Mouse (Mus musculus) liver, embryonic 16.5 days (tissue): ENCODE results near the gene Adgrl1. TPM values are rescaled to one million over a fixed set of nuclear protein-coding genes. Genes with fewer than 3 reads are reported as not detected.
A peak's percentile ranks its signal among the peaks of the same experiment; 100 is the strongest.

ENCODE experiments used
- ATAC-seq: fragments of 200-750 bp; cut with Nextera tagmentation; 2 replicates; pipeline ENCODE4 v1.8.0; 2017; ENCODE audit warnings: low read depth, mild to moderate bottlenecking, moderate number of reproducible peaks, moderate library complexity
- H3K27ac ChIP-seq: fragments of 300-500 bp; sonication (generic); 2 replicates; pipeline ENCODE4 v1.5.1; 2014; ENCODE audit warnings: mild to moderate bottlenecking, low read length
- H3K27me3 ChIP-seq: fragments of 300-500 bp; sonication (generic); 2 replicates; pipeline ENCODE4 v1.6.1; 2014; ENCODE audit warnings: low read depth, low read length, mixed read lengths; ENCODE audit not compliant: control insufficient read depth, insufficient read depth
- H3K36me3 ChIP-seq: fragments of 300-500 bp; sonication (generic); 2 replicates; pipeline ENCODE4 v1.6.1; 2014; ENCODE audit warnings: mild to moderate bottlenecking; ENCODE audit not compliant: control insufficient read depth, insufficient read depth
- H3K4me1 ChIP-seq: fragments of 300-500 bp; sonication (generic); 2 replicates; pipeline ENCODE4 v1.6.1; 2014; ENCODE audit warnings: low read depth, low read length, mixed read lengths; ENCODE audit not compliant: control insufficient read depth
- H3K4me2 ChIP-seq: fragments of 300-500 bp; sonication (generic); 2 replicates; pipeline ENCODE4 v1.6.1; 2014; ENCODE audit warnings: low read depth, low read length, mixed read lengths
- H3K4me3 ChIP-seq: fragments of 300-500 bp; sonication (generic); 2 replicates; pipeline ENCODE4 v1.5.1; 2014; ENCODE audit warnings: low read depth, mild to moderate bottlenecking, low read length
- H3K9ac ChIP-seq: fragments of 300-500 bp; sonication (generic); 2 replicates; pipeline ENCODE4 v1.6.1; 2014; ENCODE audit warnings: low read depth, low read length
- H3K9me3 ChIP-seq: fragments of 300-500 bp; sonication (generic); replicated peaks from 2 replicates; pipeline ENCODE4 v1.6.1; 2016; ENCODE audit warnings: low read length; ENCODE audit not compliant: control insufficient read depth
- WGBS: fragments of 180-500 bp; shearing (Covaris S2); extraction: QIAGEN DNeasy Blood & Tissue Kit; methylation state at CpG from one replicate; pipeline ENCODE4 v1.1.7; 2014; ENCODE audit not compliant: insufficient replicate concordance; 5-methylcytosine and 5-hydroxymethylcytosine counted together
- polyA plus RNA-seq: library from polyadenylated mRNA; unstranded; fragments of >200 nt; fragmentation: Nextera tagmentation; extraction: Ambion mirVana; gene quantifications from 2 replicates; pipeline ENCODE4 v1.2.1, GENCODE M21; 2015

The Adgrl1 gene
- 0.86 and 1.2 TPM in 2 replicates for polyA plus RNA-seq

DNA sequence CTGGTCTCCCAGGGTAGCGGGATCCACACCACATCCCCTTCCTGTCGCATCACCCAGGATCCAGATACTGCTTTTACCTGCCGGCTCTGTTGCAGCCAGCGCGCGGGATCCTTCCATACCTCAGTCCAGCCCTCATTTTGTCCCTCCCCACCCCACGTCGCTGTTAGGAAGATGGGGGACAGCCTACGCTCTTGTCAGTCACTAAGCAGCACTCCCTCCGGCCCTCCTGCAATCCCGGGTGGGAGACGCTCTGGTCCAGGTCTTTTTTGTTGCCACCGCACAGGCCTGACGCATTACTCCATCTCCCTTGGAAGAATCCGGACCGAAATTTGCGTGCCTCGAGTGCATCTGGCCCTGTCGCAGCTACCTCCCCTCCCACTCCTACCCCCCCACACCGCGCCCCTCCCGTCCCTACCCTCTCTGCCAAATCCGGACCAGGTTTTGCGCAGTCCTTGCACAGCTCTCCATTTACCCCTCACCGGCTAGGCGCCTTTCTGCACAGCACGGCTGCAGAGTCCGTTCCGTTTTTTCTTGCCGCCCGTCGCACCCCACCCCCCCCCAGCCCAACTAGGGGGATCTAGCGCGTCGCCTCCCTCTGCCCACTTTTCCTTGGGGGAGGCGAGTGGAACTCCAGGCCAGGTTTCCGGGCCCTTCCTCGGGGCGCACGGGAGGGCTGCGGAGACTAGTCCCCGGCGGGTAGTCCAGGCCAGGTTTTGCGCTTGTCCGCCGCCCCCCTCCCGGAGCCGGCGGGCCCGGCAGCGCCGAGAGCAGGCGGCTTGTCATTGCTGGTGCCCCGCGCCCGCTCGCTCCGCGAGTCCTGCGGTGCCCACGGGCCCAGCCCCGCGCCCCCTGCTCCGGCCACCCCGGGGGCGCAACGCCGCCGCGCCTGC is at the start of gene Adgrl1:
TSS of gene Adgrl1 (plus strand) at position 743 of the 890 bp plus-strand sequence.
- peak; percentile 69 for ATAC-seq
- H3K27me3 ChIP-seq: peaks cover 56% of the 10 kb centered on the region
- WGBS: under 1% methylated on average over 65 of the region's 70 CpGs
- H3K27ac ChIP-seq: no peak within 1 kb of the TSS
- H3K4me1 ChIP-seq: peaks cover 11% of the 10 kb centered on the region
- H3K4me2 ChIP-seq: peak within 1 kb of the TSS; percentile 85
- H3K4me3 ChIP-seq: peak within 1 kb of the TSS; percentile 66
- H3K36me3 ChIP-seq: no peaks in the 10 kb centered on the region
- no peaks in the 10 kb centered on the region for H3K9me3 ChIP-seq
- H3K9ac ChIP-seq: peak within 1 kb of the TSS; percentile 52

- Histone ChIP-seq H3K4me1 (no peaks in the 10 kb centered on the region), H3K9ac (no peak overlapping the region), H3K4me3 (no peak overlapping the region), H3K27ac (no peak overlapping the region), H3K4me2 (no peak overlapping the region), H3K36me3 (no peaks in the 10 kb centered on the region), H3K9me3 (peaks cover 2% of the 10 kb centered on the region), H3K27me3 (no peaks in the 10 kb centered on the region)
- no peak for ATAC-seq
- 25% methylated on average over 8 of the region's 8 CpGs for WGBS
These were observed 47.6 kb upstream of the Adgrl1 start for GRCm38 (mm10) chr8:83852329-83852728.

GRCm38 (mm10) chr8:83853323-83854050 is 46.4 kb upstream of the Adgrl1 start:
- H3K4me3 ChIP-seq: no peak overlapping the region
- no peak for ATAC-seq
- no peak overlapping the region for H3K9ac ChIP-seq
- WGBS: 48% methylated on average over 3 of the region's 3 CpGs
- no peaks in the 10 kb centered on the region for H3K4me1 ChIP-seq
- no peaks in the 10 kb centered on the region for H3K9me3 ChIP-seq
- H3K27ac ChIP-seq: no peak overlapping the region
- no peaks in the 10 kb centered on the region for H3K36me3 ChIP-seq
- no peaks in the 10 kb centered on the region for H3K27me3 ChIP-seq
- no peak overlapping the region for H3K4me2 ChIP-seq

DNA sequence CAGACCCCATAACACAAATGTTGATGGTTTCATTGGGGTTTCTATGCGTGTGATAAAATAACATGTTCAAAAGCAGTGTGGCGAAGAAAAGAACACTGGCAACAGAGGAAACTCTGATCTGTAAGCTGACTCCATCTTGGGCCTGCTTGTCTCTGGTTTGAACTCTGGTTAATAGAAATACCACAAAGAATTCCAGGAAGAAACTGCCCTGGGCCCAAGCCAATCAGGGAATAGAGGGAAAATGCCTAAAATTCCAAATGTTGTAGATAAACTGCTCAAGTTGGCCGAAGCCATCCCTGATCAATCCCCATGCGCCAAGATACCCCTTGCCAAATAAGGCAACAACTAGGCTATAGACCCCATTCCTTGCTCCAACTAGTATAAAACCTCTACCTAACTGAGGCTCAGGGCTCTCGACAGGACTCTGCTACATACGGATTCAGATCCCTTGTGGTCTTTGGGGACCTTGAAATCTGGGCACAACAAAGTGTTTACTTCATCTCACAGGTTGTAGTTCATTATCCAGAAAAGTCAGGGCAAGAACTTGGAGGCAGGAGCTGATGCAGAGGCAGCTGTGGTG is 43.3 kb upstream of the Adgrl1 start:
- 60% methylated on average over 6 of the region's 6 CpGs for WGBS
- Histone ChIP-seq H3K27ac (no peak overlapping the region), H3K4me2 (no peak overlapping the region), H3K27me3 (no peaks in the 10 kb centered on the region), H3K4me3 (no peak overlapping the region), H3K9me3 (no peaks in the 10 kb centered on the region), H3K4me1 (no peaks in the 10 kb centered on the region), H3K9ac (no peak overlapping the region), H3K36me3 (no peaks in the 10 kb centered on the region)
- no peak for ATAC-seq

DNA sequence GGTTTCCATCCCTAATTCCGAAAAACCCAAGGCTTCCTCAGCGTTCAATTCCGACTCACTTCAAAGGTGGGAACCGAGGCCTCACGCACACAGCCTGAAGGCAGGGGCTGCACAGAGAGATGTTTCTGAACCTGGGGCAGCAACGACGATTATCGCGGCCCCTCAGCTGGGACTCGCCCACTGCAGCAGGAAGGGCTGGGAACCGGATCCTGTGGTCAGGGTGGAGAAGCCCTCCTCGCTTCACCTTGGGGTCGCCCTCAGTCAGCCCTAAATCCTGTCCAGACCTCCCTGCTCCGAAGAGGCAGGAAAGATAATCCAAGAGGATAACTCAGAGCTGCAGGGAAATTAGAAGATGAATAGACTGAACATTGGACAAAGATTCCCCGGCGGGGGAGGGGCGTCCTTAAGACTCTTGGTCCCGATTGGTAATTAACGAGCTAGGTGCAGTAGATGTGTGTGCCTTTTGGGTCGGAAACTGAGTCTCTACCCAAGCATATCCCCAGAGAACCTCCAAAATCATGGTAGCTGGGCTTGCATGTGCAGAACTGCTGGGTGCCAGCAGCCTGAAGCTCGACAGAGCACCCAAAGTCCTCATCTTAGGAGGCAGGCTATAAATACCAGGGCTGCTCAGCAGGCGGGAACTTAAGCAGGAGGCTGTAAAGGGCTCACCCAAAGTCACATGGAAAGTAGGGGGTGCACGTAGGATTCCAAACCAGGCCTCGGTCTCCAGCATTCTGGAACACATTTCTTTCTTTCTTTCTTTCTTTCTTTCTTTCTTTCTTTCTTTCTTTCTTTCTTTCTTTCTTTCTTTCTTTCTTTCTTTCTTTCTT is 37.3 kb upstream of the Adgrl1 start:
- no peak overlapping the region for H3K9ac ChIP-seq
- no peak overlapping the region for H3K27ac ChIP-seq
- H3K27me3 ChIP-seq: peaks cover 6% of the 10 kb centered on the region; the same call in 1 of the 2 replicates
- no peaks in the 10 kb centered on the region for H3K36me3 ChIP-seq
- H3K4me2 ChIP-seq: peak overlapping the region; percentile 20; the same call in 1 of the 2 replicates
- no peak for ATAC-seq
- H3K4me1 ChIP-seq: peaks cover 3% of the 10 kb centered on the region
- no peak overlapping the region for H3K4me3 ChIP-seq
- WGBS: 6% methylated on average over 24 of the region's 24 CpGs
- no peaks in the 10 kb centered on the region for H3K9me3 ChIP-seq

DNA sequence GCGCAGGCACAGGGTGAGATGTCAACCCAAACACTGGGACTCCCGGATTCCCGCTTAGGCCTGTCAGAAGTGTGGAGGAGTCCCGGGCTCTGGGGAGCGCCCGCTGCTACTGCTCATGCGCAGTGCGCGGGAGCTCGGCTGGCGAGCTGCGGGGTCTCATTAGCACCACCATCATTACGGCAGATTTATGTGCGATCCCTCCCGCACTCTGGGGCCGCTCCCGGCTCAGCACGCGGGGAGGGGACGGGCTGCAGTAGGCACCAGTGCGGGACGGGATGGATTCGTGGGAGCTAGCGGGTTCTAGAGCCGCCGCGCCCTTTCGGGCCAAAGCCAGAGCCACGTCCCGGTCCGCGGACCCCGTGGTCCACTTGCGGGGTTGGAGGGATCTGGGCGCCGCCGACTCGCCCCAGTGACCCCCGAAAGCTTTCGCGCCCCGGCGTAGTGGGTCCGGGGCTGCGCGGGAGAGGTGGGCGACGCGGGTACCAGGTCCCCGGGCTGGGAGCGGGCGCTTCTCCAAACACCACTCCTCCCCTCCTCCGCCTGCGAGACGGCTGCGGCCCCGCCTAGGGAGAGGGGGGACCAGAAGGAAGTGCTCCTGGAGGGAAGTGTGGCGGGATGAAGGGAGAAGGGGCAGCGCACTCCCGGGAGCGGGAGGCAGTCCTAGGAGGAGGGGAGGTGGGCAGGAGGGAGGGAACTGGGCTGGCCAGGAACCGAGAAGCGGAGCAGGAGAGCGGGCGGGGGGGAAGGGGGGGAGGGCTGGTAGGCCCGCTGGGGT is 24.8 kb upstream of the Adgrl1 start:
- peak overlapping the region; percentile 68 for H3K4me2 ChIP-seq
- whole genome bisulfite sequencing: 1% methylated on average over 56 of the region's 66 CpGs
- no peaks in the 10 kb centered on the region for H3K36me3 ChIP-seq
- H3K27me3 ChIP-seq: peaks cover 45% of the 10 kb centered on the region
- H3K4me1 ChIP-seq: no peaks in the 10 kb centered on the region
- no peak overlapping the region; the same call in 1 of the 2 replicates for H3K9ac ChIP-seq
- H3K27ac ChIP-seq: no peak overlapping the region
- H3K4me3 ChIP-seq: peak overlapping the region; percentile 54
- no peaks in the 10 kb centered on the region for H3K9me3 ChIP-seq
- peak; percentile 30; the same call in 1 of the 2 replicates for ATAC-seq

DNA sequence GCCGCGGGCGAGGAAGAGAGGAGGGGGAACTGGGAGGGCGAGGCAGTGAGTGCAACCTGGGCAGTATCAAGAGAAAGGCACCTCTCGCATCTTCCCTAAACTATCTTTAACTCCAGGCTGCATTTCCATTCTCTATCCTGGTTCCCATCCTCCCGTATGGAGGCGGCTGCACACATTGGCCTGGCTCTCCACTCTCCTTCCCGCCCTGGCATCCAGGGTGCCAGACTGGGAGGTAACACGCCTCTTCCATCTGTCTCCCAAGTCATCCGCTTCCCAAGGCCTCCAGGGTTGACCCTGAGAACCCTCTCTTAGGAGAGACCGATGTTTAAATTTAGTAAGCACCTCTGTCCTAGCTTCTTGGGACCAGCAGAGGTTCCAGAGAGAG is 24.3 kb upstream of the Adgrl1 start:
- no peaks in the 10 kb centered on the region for H3K36me3 ChIP-seq
- 3% methylated on average over 10 of the region's 11 CpGs for WGBS
- no peak overlapping the region for H3K27ac ChIP-seq
- H3K4me2 ChIP-seq: peak overlapping the region; percentile 68
- ATAC-seq: no peak
- H3K4me3 ChIP-seq: peak overlapping the region; percentile 54; the same call in 1 of the 2 replicates
- H3K4me1 ChIP-seq: no peaks in the 10 kb centered on the region
- no peak overlapping the region for H3K9ac ChIP-seq
- no peaks in the 10 kb centered on the region for H3K9me3 ChIP-seq
- peaks cover 45% of the 10 kb centered on the region for H3K27me3 ChIP-seq
